Mouse (Mus musculus): ENCODE measurements around the gene Pik3c2g.
A peak's percentile ranks its signal among the peaks of the same experiment; 100 is the strongest.

The Pik3c2g gene

DNA sequence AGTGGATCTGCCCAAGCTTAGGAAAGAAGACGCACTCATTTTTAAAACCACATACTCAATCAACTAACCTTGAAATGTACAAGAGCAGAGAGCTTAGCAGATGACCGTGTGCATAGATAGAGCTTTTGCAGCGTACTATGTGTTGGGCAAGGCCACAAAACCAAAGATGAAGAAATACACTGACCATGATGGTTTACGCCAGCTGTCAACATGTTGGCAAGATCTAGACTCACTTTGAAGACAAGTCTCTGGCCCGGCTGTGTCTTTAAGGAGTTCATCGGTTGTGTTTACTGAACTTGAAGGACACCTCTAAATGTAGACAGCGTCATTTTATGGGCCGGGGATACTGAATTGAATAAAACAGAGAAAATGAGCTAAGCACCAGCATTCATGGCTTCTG lies 254.3 kb downstream of the Pik3c2g start:
- no peak for DNase-seq (ENCODE audit: low read depth, low spot score)

DNA sequence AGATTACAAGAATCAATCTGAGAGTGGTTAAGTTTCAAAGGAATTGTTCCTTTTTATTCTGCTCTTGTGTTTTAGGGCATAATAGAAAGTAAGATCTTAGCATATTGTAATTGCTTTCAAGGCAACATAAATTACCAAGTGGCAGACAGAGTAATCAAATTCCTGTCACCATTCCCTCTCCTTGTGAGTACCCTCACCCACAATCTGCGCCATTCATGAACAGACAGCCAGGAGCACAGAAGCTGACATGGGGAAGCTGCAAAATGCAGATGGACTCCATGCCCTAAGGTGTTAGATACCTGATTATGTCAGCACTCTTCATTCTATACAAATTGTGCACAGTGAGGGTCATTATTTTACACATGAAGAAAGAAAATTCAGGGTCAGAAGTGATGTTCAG lies 255.6 kb downstream of the Pik3c2g start:
- DNase-seq (ENCODE audit: low read depth, low spot score), result no peak

DNA sequence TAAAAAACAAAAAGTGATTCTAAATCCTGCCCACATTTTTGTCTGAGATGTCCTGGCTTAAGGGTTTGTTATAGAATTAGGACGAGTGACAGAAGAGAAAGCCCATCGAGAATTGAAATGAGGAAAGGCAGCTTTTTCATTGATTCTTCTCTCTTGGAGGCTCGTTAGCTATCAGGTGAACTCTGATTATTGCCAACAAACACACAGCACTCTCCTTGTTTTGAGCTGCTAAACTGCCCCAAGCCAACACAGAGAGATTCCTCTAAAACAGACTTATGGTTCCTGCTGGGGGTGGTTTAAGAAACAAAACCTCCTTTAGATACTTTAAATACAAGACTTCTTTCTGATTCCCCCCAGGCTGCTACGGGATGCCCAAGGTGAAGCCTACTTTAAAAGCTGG lies 256.5 kb downstream of the Pik3c2g start:
- no peak for DNase-seq (ENCODE audit: low read depth, low spot score)

GRCm38 (mm10) chr6:139846889-139847544 lies 260.0 kb downstream of the Pik3c2g start:
- no peak for DNase-seq (ENCODE audit: low read depth, low spot score)

- DNase-seq (ENCODE audit: low read depth, low spot score), result no peak
Observed at GRCm38 (mm10) chr6:139849931-139850330, 262.9 kb downstream of the Pik3c2g start.

- DNase-seq (ENCODE audit: low read depth, low spot score), result no peak
Observed at GRCm38 (mm10) chr6:139851705-139852603, 264.9 kb downstream of the Pik3c2g start.

- DNase-seq (ENCODE audit: low read depth, low spot score), result peak; percentile 23
Observed at GRCm38 (mm10) chr6:139852836-139853235, 265.8 kb downstream of the Pik3c2g start.

- DNase-seq (ENCODE audit: low read depth, low spot score), result no peak
Observed at GRCm38 (mm10) chr6:139860141-139860540, 273.1 kb downstream of the Pik3c2g start.

GRCm38 (mm10) chr6:139861534-139861933 lies 274.5 kb downstream of the Pik3c2g start:
- DNase-seq (ENCODE audit: low read depth, low spot score), result no peak

DNA sequence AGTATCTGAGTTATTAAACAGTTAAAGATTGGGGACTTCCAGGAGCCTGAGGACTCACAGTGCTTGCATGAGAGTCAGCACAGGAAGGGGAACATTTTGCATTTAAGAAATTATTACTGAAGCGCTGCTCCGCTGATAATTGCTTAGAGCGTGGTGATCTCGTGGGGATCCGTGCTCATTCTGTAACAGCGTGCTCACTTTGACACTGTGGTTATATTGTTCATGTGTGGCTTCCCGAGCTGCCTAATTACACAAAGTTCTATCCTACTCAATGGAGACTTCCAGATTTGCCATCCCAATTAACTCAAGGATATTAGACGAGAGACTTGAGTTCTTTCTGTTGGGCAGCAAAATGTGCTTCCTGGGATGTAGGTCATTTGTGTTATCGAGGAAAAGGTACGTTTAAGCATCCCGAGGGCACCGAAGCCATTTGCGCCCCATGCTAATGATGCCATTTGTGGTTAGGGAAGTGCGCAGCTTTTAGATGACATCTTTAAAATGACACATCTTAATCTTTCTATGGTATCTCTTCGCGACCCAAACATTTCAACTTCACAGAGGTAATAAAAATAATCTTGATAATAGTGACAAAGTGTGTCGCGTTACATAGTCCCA lies 278.1 kb downstream of the Pik3c2g start:
- no peak for DNase-seq (ENCODE audit: low read depth, low spot score)

GRCm38 (mm10) chr6:139874418-139875176 lies 287.6 kb downstream of the Pik3c2g start:
- peak; percentile 40 for DNase-seq (ENCODE audit: low read depth, low spot score)

- no peak for DNase-seq (ENCODE audit: low read depth, low spot score)
Observed at GRCm38 (mm10) chr6:139876691-139877090, 289.7 kb downstream of the Pik3c2g start.

DNA sequence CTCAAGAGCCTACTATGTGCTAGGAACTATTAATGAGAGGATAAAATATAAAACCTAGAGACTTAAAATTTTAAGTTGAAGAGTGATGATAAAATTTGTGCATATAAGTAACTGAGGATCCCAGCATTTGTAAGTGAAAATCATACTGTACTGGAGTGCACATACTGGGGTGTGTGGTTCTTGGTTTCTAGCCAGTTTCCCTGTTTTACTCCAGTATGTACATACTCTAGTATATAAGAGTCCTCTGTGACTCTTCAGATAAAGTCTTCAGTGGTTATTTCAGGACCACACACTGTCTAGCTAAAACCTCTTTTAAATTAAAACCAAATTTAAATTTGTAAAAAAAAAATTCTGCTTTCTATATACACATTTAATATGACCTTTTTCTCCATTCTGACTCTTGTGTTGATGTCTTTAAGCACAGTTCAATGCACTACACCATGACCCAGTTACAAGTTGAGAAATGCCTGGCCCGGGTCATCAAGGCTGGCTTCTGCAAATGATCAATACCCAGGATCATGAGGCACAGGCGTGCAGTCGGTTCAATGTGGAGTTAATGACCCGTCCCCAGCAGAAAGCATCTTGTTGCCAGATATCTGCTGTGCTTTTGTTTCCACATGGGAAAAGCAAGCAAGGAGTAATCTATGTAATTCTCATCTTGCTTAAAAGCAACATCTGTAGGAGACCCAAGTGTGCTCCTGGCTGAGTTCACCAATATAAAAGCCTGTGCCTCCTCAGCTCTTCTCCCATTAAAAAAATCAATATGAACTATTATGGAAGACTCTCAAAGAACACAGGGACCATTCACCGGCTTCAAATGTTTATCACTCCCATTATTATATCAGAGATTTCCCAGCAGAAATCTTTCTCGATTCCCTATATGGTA lies 290.7 kb downstream of the Pik3c2g start:
- DNase-seq (ENCODE audit: low read depth, low spot score), result no peak

DNA sequence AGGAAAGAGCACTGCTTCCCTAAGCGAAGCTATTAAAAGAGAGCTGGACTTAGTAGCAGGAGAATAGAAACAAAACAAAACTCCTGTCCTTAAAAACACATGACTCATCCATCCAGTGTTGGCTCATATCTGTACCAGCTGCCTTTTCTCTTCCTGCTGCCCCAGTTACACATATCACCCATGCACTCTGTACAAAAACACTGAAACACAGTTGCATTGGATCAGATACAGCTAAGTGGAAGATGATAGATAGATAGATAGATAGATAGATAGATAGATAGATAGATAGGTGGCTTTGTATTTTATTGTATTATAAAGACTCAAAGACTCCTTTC lies 291.3 kb downstream of the Pik3c2g start:
- no peak for DNase-seq (ENCODE audit: low read depth, low spot score)

DNA sequence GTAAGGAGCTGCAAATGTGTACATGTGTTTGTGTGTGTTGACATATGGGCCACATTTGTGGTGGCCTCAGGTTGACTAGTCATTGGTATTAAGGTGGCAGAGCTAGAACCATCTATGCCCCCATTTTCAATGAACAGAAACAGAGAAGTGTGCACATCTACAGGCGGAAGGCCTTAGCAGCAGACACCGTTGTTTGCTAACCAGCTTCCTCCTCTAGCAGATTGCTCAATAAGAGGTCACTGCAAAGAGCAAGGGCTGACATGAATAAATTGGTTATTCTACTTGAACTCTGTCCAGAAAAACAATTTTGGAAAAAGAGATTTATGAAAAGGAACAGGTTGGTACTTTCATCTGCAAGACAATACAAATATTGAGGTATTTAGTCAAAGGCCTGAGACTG lies 295.1 kb downstream of the Pik3c2g start:
- no peak for DNase-seq (ENCODE audit: low read depth, low spot score)

DNA sequence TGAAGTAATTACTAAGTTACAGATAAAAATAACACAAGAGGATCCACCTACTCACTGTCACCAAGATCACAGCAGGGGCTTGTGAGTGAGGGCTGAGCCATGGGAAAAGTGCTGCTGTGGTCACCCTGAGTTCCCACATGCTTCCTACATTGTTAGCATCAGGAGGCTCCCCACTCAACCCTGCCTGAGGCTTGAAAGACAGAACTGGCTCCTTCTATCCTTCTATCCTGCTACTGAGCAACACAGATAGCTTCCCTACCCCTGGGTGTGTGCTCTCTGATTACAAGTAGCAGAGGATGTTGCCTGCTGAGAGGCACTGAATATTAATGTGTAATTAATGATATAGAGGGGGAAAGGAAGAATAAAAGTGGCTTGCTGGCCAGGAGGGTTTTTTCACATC lies 300.2 kb downstream of the Pik3c2g start:
- no peak for DNase-seq (ENCODE audit: low read depth, low spot score)

GRCm38 (mm10) chr6:139895637-139896036 lies 308.6 kb downstream of the Pik3c2g start:
- no peak for DNase-seq (ENCODE audit: low read depth, low spot score)

DNA sequence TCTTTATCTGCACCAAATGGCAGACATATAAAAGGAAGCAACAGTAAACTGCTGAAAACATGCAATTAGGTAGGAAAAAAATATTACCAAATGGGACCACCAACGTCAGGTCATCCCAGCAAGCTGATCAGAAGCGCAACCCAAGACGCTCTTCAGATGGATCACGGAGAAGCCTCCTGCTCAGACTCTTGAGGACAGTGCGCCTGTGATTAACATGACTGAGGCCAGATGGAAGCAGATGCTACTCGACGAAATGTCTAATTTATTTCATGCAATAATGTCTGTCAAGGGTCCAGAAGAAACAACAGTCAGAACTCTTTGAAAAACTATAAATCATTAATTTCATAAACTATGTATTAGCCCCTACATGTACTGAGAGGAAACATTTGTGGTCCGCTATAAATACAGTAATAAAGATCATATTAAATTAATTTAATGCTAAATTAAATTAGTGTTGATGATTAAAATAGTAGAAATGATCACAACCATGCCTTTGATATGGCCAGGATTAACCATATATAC lies 312.7 kb downstream of the Pik3c2g start:
- DNase-seq (ENCODE audit: low read depth, low spot score), result no peak

- no peak for DNase-seq (ENCODE audit: low read depth, low spot score)
Observed at GRCm38 (mm10) chr6:139901801-139902200, 314.8 kb downstream of the Pik3c2g start.

- no peak for DNase-seq (ENCODE audit: low read depth, low spot score)
Observed at GRCm38 (mm10) chr6:139907138-139907537, 320.1 kb downstream of the Pik3c2g start.
